Mouse (Mus musculus): ENCODE data around the gene Il3.

DNA sequence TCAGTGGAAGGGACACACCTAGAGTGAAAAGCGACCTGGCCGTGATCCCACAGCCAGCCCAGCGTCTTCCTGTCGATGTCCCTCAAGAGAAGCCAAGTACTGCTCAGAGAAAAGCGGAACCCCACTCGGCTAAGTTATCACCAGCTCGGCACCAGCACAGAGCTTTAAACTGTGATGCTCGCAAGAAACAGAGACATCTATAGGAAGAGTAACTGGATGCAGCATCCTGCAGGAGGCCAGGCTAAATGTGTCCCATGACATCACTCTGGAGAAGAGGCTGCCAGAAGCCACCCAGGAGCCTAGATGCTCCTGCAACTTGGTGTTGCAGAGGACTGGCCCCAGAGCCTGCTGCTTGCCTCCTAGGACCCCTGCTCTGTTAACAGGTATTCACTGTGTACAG is 34.9 kb upstream of the Il3 start:
- TF ChIP-seq CTCF (IDR thresholded peaks at IDR 0.05; ENCODE audit: low read depth) (no peak), EP300 (IDR thresholded peaks at IDR 0.05; ENCODE audit: low read depth) (no peak)
